Mouse (Mus musculus) E14TG2a.4 (cell line): Measurements from ENCODE around the gene Hnrnpa2b1.

Source experiments
- H3K27me3 ChIP-seq: 2 replicates; pipeline ENCODE4 v1.6.1; 2014; ENCODE audit warnings: low read length, control low read depth; ENCODE audit not compliant: insufficient read depth
- H3K36me3 ChIP-seq: 2 replicates; pipeline ENCODE4 v1.6.1; 2014; ENCODE audit warnings: low read length, control low read depth; ENCODE audit not compliant: insufficient read depth
- H3K4me1 ChIP-seq: replicated peaks from 2 replicates; pipeline ENCODE4 v1.6.1; 2014; ENCODE audit warnings: low read depth, low read length, control low read depth
- H3K4me3 ChIP-seq: replicated peaks from 2 replicates; pipeline ENCODE4 v1.5.1; 2014; ENCODE audit warnings: mild to moderate bottlenecking, low read length
- H3K9me3 ChIP-seq: 2 replicates; pipeline ENCODE4 v1.6.1; 2014; ENCODE audit warnings: low read length, control low read depth
- CTCF ChIP-seq: conservative IDR thresholded peaks from 2 replicates; pipeline ENCODE4 v1.5.1; 2014; ENCODE audit warnings: low read length
- NANOG ChIP-seq: IDR thresholded peaks from 2 replicates; pipeline ENCODE4 v1.6.1; 2014; ENCODE audit warnings: borderline replicate concordance, low read length, mixed read lengths
- POU5F1 ChIP-seq: IDR thresholded peaks from 2 replicates; pipeline ENCODE4 v1.6.1; 2014; ENCODE audit warnings: low read length, borderline replicate concordance

Gene Hnrnpa2b1

GRCm38 (mm10) chr6:51438826-51439330 lies 30.8 kb downstream of the Hnrnpa2b1 start:
- Histone ChIP-seq H3K9me3 (peaks cover 4% of the 10 kb centered on the region; the same call in 1 of the 2 replicates), H3K36me3 (no peaks in the 10 kb centered on the region), H3K27me3 (peaks cover 41% of the 10 kb centered on the region), H3K4me1 (peaks cover 26% of the 10 kb centered on the region), H3K4me3 (no peak overlapping the region)
- TF ChIP-seq CTCF (no peak), NANOG (no peak), POU5F1 (no peak)

- H3K4me3 ChIP-seq = no peak overlapping the region
- TF ChIP-seq NANOG = no peak
- no peak for TF ChIP-seq POU5F1
- TF ChIP-seq CTCF = no peak
These were observed 32.0 kb downstream of the Hnrnpa2b1 start for GRCm38 (mm10) chr6:51437665-51438064.

GRCm38 (mm10) chr6:51434270-51434669 lies 35.4 kb downstream of the Hnrnpa2b1 start:
- Histone ChIP-seq H3K27me3 (peaks cover 77% of the 10 kb centered on the region), H3K9me3 (no peaks in the 10 kb centered on the region), H3K4me1 (peaks cover 35% of the 10 kb centered on the region), H3K36me3 (no peaks in the 10 kb centered on the region), H3K4me3 (peak overlapping the region; percentile 26)
- TF ChIP-seq POU5F1 (no peak), CTCF (no peak), NANOG (no peak)

More at GRCm38 (mm10) chr6:51437665-51438064, 32.0 kb downstream of the Hnrnpa2b1 start:
- peaks cover 33% of the 10 kb centered on the region for H3K4me1 ChIP-seq
- no peaks in the 10 kb centered on the region for H3K9me3 ChIP-seq
- H3K36me3 ChIP-seq = no peaks in the 10 kb centered on the region
- peaks cover 53% of the 10 kb centered on the region for H3K27me3 ChIP-seq

- TF ChIP-seq CTCF (no peak), POU5F1 (no peak), NANOG (no peak)
- Histone ChIP-seq H3K4me3 (peak within 1 kb of the TSS; percentile 86), H3K9me3 (no peaks in the 10 kb centered on the region)
These were observed 36.9 kb downstream of the Hnrnpa2b1 start, which contains the start of gene Nfe2l3 for GRCm38 (mm10) chr6:51432535-51433397. Gene Nfe2l3 (plus strand): TSS chr6:51432670.

GRCm38 (mm10) chr6:51424537-51424936 lies 45.2 kb downstream of the Hnrnpa2b1 start:
- H3K36me3 ChIP-seq = no peaks in the 10 kb centered on the region
- TF ChIP-seq CTCF = no peak
- no peak for TF ChIP-seq NANOG
- no peak for TF ChIP-seq POU5F1
- peaks cover 23% of the 10 kb centered on the region for H3K4me1 ChIP-seq
- no peak overlapping the region for H3K4me3 ChIP-seq
- H3K9me3 ChIP-seq = peaks cover 12% of the 10 kb centered on the region
- H3K27me3 ChIP-seq = peaks cover 14% of the 10 kb centered on the region

More at GRCm38 (mm10) chr6:51432535-51433397, 36.9 kb downstream of the Hnrnpa2b1 start, which contains the start of gene Nfe2l3:
- H3K27me3 ChIP-seq = peaks cover 69% of the 10 kb centered on the region
- no peaks in the 10 kb centered on the region for H3K36me3 ChIP-seq
- peaks cover 41% of the 10 kb centered on the region for H3K4me1 ChIP-seq

GRCm38 (mm10) chr6:51423466-51424122 lies 46.1 kb downstream of the Hnrnpa2b1 start:
- no peak for TF ChIP-seq POU5F1
- no peak for TF ChIP-seq NANOG
- TF ChIP-seq CTCF = no peak
- H3K36me3 ChIP-seq = no peaks in the 10 kb centered on the region
- no peak overlapping the region for H3K4me3 ChIP-seq
- H3K4me1 ChIP-seq = peaks cover 14% of the 10 kb centered on the region
- H3K27me3 ChIP-seq = peaks cover 8% of the 10 kb centered on the region
- peaks cover 12% of the 10 kb centered on the region for H3K9me3 ChIP-seq

- TF ChIP-seq CTCF (no peak), POU5F1 (no peak), NANOG (no peak)
- H3K9me3 ChIP-seq = peaks cover 18% of the 10 kb centered on the region
- H3K4me3 ChIP-seq = no peak overlapping the region
- no peaks in the 10 kb centered on the region for H3K36me3 ChIP-seq
- peaks cover 5% of the 10 kb centered on the region for H3K27me3 ChIP-seq
- peaks cover 2% of the 10 kb centered on the region; the same call in 1 of the 2 replicates for H3K4me1 ChIP-seq
These were observed 52.3 kb downstream of the Hnrnpa2b1 start for GRCm38 (mm10) chr6:51417306-51417936.

GRCm38 (mm10) chr6:51416433-51416832 lies 53.3 kb downstream of the Hnrnpa2b1 start:
- no peaks in the 10 kb centered on the region; the same call in 1 of the 2 replicates for H3K4me1 ChIP-seq
- H3K9me3 ChIP-seq = peaks cover 15% of the 10 kb centered on the region
- H3K36me3 ChIP-seq = no peaks in the 10 kb centered on the region
- no peak for TF ChIP-seq NANOG
- no peak for TF ChIP-seq CTCF
- TF ChIP-seq POU5F1 = no peak
- H3K4me3 ChIP-seq = no peak overlapping the region
- peaks cover 2% of the 10 kb centered on the region; the same call in 1 of the 2 replicates for H3K27me3 ChIP-seq
